Mouse (Mus musculus): ENCODE results near the gene Olfr538. TPM values are rescaled to one million over a fixed set of nuclear protein-coding genes. Genes with fewer than 3 reads are reported as not detected.
"Not testable (repeated sequence)": the region's sequence is repeated elsewhere in the genome, so short reads cannot be mapped to it uniquely, and the experiment has no call there.

The Olfr538 gene
- polyA plus RNA-seq (2012; ENCODE audit: insufficient read depth, insufficient read length, low replicate concordance, missing spikeins): not detected in 2 replicates

- TF ChIP-seq CTCF (IDR thresholded peaks at IDR 0.05; ENCODE audit: insufficient read depth, low read depth, low read length): no peak
- TF ChIP-seq POLR2A (IDR thresholded peaks at IDR 0.05; ENCODE audit: insufficient read depth, low read depth, low read length): no peak
- WGBS: 52% methylated on average over 3 of the region's 3 CpGs
- no peak within 1 kb of the TSS for H3K4me3 ChIP-seq (ENCODE audit: insufficient read depth, low read depth, low read length)
- no peaks in the 10 kb centered on the region for H3K4me1 ChIP-seq (ENCODE audit: control insufficient read depth, insufficient read depth, low read length)
- H3K27ac ChIP-seq (ENCODE audit: insufficient read depth, low read depth, low read length): no peak within 1 kb of the TSS
Observed at GRCm38 (mm10) chr7:140567586-140567985, at the start of gene Olfr538. Olfr538 (plus strand) TSS chr7:140567886.

- WGBS: 79% methylated on average over 2 of the region's 2 CpGs
- Histone ChIP-seq H3K27ac (ENCODE audit: insufficient read depth, low read depth, low read length) (no peak overlapping the region), H3K4me3 (ENCODE audit: insufficient read depth, low read depth, low read length) (no peak overlapping the region), H3K4me1 (ENCODE audit: control insufficient read depth, insufficient read depth, low read length) (no peaks in the 10 kb centered on the region)
- TF ChIP-seq CTCF (IDR thresholded peaks at IDR 0.05; ENCODE audit: insufficient read depth, low read depth, low read length) (no peak), POLR2A (IDR thresholded peaks at IDR 0.05; ENCODE audit: insufficient read depth, low read depth, low read length) (no peak)
Observed at GRCm38 (mm10) chr7:140539746-140540145, 27.9 kb upstream of the Olfr538 start.

- H3K4me1 ChIP-seq (ENCODE audit: control insufficient read depth, insufficient read depth, low read length); H3K27ac ChIP-seq (ENCODE audit: insufficient read depth, low read depth, low read length); H3K4me3 ChIP-seq (ENCODE audit: insufficient read depth, low read depth, low read length): not testable (repeated sequence)
- 73% methylated on average over 2 of the region's 2 CpGs for WGBS
Observed at GRCm38 (mm10) chr7:140600969-140601368, 33.3 kb downstream of the Olfr538 start, which contains the start of gene Olfr46. Olfr46 (plus strand) TSS chr7:140601269.

Other genes starting within 250 kb of the Olfr538 start
- not detected in 2 replicates for gene Olfr525, start 247.0 kb upstream of the Olfr538 start, polyA plus RNA-seq (2012; ENCODE audit: insufficient read depth, insufficient read length, low replicate concordance, missing spikeins)
- gene Olfr527, start 233.9 kb upstream of the Olfr538 start, polyA plus RNA-seq (2012; ENCODE audit: insufficient read depth, insufficient read length, low replicate concordance, missing spikeins): not detected in 2 replicates
- not detected in 2 replicates for gene Olfr60, start 206.2 kb upstream of the Olfr538 start, polyA plus RNA-seq (2012; ENCODE audit: insufficient read depth, insufficient read length, low replicate concordance, missing spikeins)
- not detected in 2 replicates for gene Olfr530, start 191.6 kb upstream of the Olfr538 start, polyA plus RNA-seq (2012; ENCODE audit: insufficient read depth, insufficient read length, low replicate concordance, missing spikeins)
- gene Olfr531, start 165.0 kb upstream of the Olfr538 start, polyA plus RNA-seq (2012; ENCODE audit: insufficient read depth, insufficient read length, low replicate concordance, missing spikeins): not detected in 2 replicates
- not detected in 2 replicates for gene Olfr532, start 146.2 kb upstream of the Olfr538 start, polyA plus RNA-seq (2012; ENCODE audit: insufficient read depth, insufficient read length, low replicate concordance, missing spikeins)
- not detected in 2 replicates for gene Olfr533, start 104.5 kb upstream of the Olfr538 start, polyA plus RNA-seq (2012; ENCODE audit: insufficient read depth, insufficient read length, low replicate concordance, missing spikeins)
- not detected in 2 replicates for gene Olfr535, start 83.7 kb upstream of the Olfr538 start, polyA plus RNA-seq (2012; ENCODE audit: insufficient read depth, insufficient read length, low replicate concordance, missing spikeins)
- gene Olfr536, start 60.5 kb upstream of the Olfr538 start, polyA plus RNA-seq (2012; ENCODE audit: insufficient read depth, insufficient read length, low replicate concordance, missing spikeins): not detected in 2 replicates
- not detected in 2 replicates for gene Olfr46, start 33.4 kb downstream of the Olfr538 start, polyA plus RNA-seq (2012; ENCODE audit: insufficient read depth, insufficient read length, low replicate concordance, missing spikeins)
- gene Olfr61, start 61.1 kb downstream of the Olfr538 start, polyA plus RNA-seq (2012; ENCODE audit: insufficient read depth, insufficient read length, low replicate concordance, missing spikeins): not detected in 2 replicates
- not detected in 2 replicates for gene Olfr53, start 78.6 kb downstream of the Olfr538 start, polyA plus RNA-seq (2012; ENCODE audit: insufficient read depth, insufficient read length, low replicate concordance, missing spikeins)
- gene Olfr539, start 92.0 kb downstream of the Olfr538 start, polyA plus RNA-seq (2012; ENCODE audit: insufficient read depth, insufficient read length, low replicate concordance, missing spikeins): not detected in 2 replicates
- not detected in 2 replicates for gene Olfr45, start 114.1 kb downstream of the Olfr538 start, polyA plus RNA-seq (2012; ENCODE audit: insufficient read depth, insufficient read length, low replicate concordance, missing spikeins)
- not detected in 2 replicates for gene Olfr541, start 129.4 kb downstream of the Olfr538 start, polyA plus RNA-seq (2012; ENCODE audit: insufficient read depth, insufficient read length, low replicate concordance, missing spikeins)
- gene Cyp2e1, start 195.9 kb downstream of the Olfr538 start, polyA plus RNA-seq (2012; ENCODE audit: insufficient read depth, insufficient read length, low replicate concordance, missing spikeins): not detected in 2 replicates
- gene Syce1, start 220.0 kb downstream of the Olfr538 start, polyA plus RNA-seq (2012; ENCODE audit: insufficient read depth, insufficient read length, low replicate concordance, missing spikeins): not detected in 2 replicates